Mouse (Mus musculus): ENCODE measurements around the gene Tnfaip3. TPM values are rescaled to one million over a fixed set of nuclear protein-coding genes. Genes with fewer than 3 reads are reported as not detected.
A peak's percentile ranks its signal among the peaks of the same experiment; 100 is the strongest.

The Tnfaip3 gene
- total RNA-seq (2021), result 1 to 10 TPM; 6.0 to 7.1 TPM
- long read RNA-seq, experiment 1, partial matches to known transcripts, result 0 of 1 reads
- long read RNA-seq, experiment 1, other reads (novel, unspliced or antisense), result 1 of 1 reads
- long read RNA-seq, experiment 2, result 0 reads

GRCm38 (mm10) chr10:19015257-19015862, at the start of gene Tnfaip3:
Tnfaip3 (minus strand) TSS chr10:19015657.
- peak; percentile 97 to 98 for DNase-seq

DNA sequence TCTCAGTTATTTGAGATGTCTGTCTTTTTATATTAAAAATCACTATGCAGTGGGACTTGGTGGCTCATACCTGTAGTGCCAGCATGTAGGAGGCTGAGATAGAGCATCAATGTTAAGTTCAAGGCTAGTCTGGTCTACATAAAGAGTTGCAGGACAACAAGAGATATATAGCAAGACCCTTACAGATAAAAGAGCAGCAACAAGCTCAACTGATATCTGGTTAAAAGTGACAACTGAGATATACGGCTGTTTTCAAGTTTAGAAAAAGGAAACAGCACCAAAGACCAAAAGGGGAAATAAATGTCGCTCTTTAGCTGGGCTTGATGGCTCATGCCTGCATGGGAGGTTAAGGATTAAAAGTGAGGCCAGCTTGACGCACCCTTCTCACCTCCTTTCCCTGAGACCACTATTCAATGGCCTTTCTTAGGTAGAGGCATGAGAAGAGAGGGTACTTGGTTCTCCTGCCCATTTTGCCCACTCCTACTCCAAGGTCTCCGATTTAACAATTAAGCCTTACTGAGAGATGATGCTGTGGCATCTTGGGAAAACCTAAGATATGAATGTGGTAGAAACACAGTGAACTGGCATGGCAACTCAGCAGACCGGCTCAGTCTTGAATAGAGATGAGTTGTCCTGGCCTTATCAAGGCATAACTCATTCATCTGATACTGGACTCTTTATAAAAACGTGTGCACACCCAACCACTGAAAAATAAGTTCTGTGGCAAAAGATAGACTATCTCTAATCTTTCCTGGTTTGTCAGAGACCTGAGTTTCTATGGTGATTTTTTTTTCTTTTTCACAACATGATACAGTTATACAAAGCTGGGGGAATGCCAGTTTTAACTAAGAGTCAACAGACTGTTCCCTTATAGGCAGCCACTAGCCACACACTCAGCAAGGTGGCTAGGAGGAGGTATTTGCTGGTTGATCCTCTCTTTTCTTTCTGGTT, 49.5 kb upstream of the Tnfaip3 start:
- DNase-seq, result no peak

DNA sequence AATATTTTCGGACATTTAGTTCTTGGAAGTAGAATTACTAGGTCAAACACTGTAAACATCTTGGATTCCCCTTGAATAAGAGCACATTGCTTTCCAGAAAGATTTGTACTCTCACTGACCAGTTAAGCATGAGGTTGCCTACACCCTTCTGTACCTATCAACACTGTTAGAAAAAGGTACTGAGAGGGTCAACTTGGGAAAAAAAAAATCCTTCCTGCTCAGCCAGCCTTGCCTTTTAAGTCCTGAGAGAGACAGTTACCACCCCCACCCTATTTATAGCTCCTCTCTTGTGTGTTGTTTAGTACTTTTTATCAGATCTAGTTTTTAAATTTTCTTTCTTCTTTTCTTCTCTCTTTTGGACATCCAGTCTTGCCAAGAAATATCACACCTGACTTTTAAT, 48.2 kb upstream of the Tnfaip3 start:
- no peak for DNase-seq

DNA sequence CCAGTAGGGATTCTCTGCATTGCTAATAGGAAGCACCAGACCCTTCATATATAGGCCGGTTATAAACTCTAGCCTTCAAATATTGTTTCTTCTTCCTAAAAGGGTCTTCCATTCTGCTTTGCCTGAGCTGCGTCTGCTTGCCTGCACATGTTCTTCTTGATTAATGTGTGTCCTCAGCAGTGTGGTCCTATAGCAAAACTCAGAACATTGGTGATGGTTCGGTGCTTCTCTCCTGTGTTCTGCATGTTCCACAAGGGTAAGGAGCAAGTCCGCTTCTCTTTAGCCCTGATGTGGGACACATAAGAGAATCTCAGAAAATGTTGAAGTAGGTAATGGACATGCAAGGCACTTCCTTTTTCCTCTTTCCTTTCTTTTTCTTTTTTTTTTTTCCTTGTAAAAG, 47.8 kb upstream of the Tnfaip3 start:
- no peak for DNase-seq

- DNase-seq, result peak in 1 of 2 experiments; percentile 6
Observed at GRCm38 (mm10) chr10:19062098-19062905, 46.8 kb upstream of the Tnfaip3 start.

DNA sequence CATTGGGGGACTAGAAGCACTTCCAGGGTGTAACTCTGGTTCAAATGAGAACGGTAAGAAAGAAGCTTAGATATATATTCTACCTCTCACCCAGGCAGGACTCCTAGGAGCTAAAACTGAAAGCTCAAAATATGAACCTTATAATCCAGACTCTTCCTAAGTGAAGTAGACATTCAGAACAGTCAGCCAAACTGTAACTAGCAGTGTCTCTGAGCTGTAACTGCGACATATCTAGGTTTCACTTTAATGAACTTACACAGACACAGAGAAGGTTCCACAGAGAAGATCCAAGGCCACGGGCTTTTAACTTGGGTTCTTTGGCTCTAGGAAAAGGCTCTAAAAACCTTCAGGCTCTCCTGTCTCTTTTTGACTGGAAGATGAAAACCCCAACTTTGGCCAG, 45.7 kb upstream of the Tnfaip3 start:
- DNase-seq, result no peak

GRCm38 (mm10) chr10:19053524-19053923, 38.1 kb upstream of the Tnfaip3 start:
- no peak for DNase-seq

DNA sequence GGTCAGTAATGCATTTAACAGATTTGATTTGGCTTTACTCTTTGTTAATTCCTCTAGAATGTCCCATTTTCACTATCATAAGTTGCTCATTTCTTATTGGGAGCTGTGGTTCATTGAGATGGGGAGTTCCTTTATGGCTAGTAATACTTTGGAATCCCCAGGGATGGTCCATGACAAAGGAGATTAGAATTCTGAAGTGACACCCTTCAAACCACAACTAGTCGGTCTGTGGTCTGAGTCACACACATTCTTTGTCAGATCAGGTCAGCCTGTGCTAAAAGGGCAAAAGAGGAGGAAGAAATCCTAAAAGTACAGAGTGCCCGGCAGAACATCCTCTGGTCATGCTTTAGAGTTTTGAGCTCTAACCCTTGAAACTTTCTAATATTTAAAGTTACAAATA, 30.5 kb upstream of the Tnfaip3 start:
- DNase-seq, result no peak

DNA sequence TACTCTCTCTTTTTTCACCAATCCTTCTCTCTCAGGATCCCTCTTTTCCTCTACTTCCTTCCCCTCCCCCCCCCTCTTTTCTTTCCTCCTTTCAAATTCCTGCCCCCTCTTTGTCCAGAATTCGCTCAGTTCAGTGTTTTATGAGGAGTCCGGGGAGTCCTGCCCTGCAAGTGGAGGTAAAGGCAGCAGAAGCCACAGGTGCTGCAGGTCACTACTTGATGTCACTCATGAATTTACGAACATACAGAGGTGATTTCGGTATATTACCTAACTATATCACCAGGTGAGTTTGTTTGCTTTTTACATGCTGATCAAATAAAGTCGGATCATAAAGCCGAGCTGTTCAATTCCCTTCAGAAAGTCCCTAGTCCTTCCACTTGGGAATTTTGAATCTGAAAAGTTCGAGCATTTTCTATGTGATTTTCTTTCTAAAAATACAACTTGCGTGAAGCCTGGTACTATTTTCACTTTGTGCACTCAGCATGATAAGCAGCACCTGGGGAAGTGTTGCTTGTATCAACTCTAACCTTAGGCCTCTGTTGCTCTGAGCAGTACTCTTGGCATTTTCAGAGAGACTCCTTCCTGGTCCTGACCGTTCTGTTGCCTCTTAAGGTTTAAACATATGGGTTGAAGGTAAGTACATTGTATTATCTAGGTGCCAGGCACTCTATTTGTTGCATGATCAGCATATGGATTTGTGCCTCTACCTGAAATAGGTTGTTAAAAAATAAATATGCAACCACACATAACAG, 29.5 kb upstream of the Tnfaip3 start:
- no peak for DNase-seq

DNA sequence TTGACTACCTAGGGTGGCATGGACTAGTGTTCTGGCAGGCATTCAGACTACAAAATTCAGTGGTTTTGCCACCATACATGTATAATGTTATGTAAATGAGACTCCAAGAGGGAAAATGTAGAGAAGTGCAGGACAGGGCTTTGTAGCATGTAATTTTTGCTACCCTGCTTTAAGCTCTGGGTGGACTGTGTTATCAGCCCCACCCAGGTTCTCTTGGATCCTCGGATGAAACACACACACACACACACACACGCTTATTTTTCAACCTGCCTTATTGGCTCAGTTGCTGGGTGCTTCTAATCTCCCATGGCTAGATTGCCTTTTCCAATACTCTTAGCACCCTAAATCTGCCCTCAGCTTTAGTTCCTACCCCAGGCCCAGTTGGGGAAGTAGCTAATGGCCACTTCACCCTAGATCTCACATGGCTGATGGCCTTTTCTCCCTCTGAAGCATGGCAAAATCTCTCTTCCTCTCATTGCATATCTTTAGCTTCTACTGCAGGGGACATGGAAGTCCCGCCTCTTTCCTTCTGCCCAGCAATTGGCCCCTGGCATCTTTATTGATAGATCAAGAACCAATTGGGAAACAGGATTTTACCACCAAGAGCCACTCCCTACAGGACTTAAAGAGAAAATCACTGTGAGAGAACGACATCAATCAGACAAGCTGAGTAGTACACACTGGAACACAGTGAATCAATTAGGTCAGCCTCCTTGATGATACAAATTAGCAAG, 28.2 kb upstream of the Tnfaip3 start:
- peak in 1 of 2 experiments; percentile 12 for DNase-seq

DNA sequence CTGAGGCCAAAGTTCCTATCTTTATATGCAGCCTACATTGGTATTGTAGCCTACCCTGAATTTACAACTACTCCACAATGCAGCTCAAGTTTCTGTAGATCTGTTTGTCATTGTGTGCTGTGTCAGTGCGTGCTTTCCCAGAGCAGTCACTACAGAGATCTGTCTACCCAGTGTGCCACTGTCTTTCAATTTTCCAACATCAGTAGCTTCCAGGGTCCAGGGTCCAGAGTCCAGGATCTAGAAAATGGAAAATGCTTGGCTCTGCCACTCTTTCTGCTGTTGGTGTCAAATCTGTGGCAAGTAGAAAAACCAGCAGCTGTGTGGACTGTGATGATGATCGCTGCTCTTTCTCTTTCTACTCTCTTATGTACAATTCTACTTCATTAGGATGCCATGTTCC, 24.7 kb upstream of the Tnfaip3 start:
- no peak for DNase-seq

DNA sequence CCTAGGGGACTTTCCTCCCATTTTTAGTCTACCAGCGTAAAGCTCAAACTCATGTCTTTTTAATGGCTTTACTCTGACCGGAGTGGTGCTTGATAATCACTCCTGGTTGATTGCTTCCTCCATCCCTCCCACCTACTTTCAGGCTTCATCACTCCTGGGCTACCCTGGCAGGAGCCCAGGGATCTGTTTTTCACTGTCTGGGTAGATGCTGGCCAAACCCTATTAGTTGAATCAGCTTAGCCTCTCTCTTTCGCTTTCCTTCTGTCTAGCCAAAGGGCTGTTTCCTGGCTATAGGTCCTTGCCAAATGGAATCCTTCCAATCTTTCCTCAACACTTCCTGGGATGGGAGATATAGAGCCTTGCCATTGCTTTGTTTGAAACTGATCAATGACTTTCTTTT, 19.3 kb upstream of the Tnfaip3 start:
- DNase-seq, result no peak

DNA sequence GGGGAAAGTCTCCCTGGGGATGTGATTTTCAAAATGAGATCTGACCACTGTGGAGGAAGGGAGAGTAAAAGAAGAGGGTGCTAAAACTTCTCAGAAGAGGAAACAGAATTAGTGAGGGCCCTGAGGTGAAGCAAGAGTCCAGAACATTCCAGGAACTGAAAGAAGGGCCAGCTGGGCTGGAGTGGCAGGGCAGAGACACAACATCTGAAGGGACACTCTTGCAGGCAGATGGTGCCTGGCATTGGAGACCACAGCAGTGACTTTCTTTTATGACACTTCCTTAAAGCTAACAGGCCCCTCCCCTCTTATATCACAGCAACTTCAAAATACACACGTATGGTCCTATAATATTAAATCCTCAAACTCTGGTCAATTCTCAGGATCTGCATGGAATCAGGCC, 18.2 kb upstream of the Tnfaip3 start:
- no peak for DNase-seq

- no peak for DNase-seq
Observed at GRCm38 (mm10) chr10:19031875-19032274, 16.4 kb upstream of the Tnfaip3 start.

DNA sequence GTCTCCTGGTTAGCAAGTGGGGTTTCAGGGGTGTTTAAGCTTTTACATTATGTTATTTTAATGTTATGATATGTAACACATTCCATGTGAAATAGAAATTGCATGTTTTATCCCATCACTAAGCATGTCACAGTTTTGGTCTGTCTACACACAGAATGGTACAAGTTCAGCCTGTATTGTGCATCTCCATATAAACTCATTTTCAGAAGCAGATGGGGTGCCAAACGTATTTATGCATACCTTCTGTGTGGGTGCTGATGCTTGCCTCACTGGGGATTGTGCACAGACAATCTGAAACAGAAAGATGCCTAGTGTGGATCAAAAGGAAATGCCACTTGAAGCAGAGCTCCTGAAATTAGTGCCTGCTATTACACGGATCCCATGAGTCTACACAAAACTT, 15.2 kb upstream of the Tnfaip3 start:
- DNase-seq, result no peak

DNA sequence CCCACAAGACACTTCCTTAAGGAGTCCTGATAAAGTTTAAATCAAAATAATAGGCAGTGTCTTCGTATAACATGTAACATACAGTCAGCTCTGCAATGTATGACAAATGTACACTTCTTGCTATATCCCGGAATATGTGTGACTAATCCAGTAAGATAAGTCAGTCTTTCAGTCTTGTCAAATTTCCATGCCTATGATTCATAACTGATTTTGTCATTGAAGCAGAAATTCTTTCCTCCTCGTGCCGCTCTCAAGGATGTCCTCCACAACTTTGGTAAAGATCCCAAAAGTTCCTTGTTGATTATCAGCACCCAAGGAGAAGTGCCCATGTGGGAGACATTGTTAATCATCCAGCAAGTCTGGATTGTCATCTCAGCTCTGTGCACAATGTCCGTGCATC, 11.3 kb upstream of the Tnfaip3 start:
- DNase-seq, result no peak

DNA sequence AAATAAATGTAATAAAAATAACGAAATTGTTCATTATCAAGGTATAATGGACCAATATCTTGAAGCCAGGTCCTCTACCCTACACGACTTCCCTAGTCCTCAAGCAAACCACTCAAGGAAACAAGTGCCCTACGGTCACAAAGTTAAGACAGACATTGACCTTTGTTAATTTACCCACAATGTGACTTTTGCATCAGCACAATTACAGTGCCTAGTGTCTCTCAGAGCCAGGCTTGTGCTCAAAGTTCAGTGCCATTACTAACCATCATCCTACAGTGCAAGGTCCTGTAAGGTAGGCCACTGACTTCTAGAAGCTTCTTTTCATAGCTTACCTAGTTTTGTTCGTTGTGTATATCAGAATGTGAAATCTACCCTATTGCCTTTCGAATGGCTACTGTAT, 8.9 kb upstream of the Tnfaip3 start:
- no peak for DNase-seq

GRCm38 (mm10) chr10:19023622-19024326, 8.3 kb upstream of the Tnfaip3 start:
- no peak for DNase-seq

GRCm38 (mm10) chr10:19022272-19022671, 6.8 kb upstream of the Tnfaip3 start:
- peak in 1 of 2 experiments; percentile 31 for DNase-seq

DNA sequence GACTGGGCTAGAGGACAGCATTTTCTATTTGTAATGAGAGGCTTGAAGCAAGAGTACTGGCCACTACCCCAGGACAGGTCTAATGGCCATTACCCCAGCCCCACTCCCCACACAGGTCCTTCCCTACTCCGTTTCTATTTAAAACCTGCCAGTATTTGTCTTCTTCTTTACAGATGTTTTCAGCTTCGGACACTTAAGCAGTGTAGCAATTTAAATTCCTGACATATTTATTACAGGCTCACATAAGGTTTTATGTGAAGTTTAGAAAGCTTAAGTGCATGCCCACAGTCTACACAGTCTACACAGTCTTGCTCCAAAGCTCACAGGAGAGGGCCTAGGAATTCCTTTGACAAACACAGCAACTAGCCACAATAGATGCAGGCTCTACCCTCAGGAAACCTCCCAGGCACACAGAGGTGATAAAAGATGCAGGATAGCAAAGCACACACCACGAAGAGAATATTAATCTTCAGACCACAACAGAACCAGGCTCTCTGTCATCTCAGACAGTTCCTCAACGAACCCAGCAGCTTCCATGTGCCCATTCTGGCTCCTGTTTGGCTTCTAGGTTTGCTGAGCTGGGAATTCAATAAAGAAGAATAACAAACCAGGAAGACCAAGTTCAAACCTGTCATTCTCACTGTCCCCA, 1.5 kb upstream of the Tnfaip3 start:
- DNase-seq, result no peak
